Mouse (Mus musculus) liver, embryonic 11.5 days (tissue): ENCODE data around the gene Dhrs7b. TPM values are rescaled to one million over a fixed set of nuclear protein-coding genes. Genes with fewer than 3 reads are reported as not detected.
"Not testable (repeated sequence)": the region's sequence is repeated elsewhere in the genome, so short reads cannot be mapped to it uniquely, and the experiment has no call there.

Experiments used
- ATAC-seq: fragments of 200-750 bp; cut with Nextera tagmentation; replicated peaks from 2 replicates; pipeline ENCODE4 v1.8.0; 2017; ENCODE audit warnings: moderate number of reproducible peaks, mild to moderate bottlenecking, moderate TSS enrichment, moderate library complexity; ENCODE audit not compliant: low FRiP score
- DNase-seq: peaks from one replicate; pipeline ENCODE4 v3.0.0-alpha.2; 2017; ENCODE audit warnings: low spot score
- H3K27ac ChIP-seq: fragments of 300-500 bp; sonication (generic); 2 replicates; pipeline ENCODE4 v1.5.1; 2014; ENCODE audit warnings: mild to moderate bottlenecking, low read depth, low read length, control low read depth
- H3K27me3 ChIP-seq: fragments of 300-500 bp; sonication (generic); replicated peaks from 2 replicates; pipeline ENCODE4 v1.6.1; 2014; ENCODE audit warnings: low read length, mixed read lengths; ENCODE audit not compliant: control insufficient read depth, insufficient read depth
- H3K36me3 ChIP-seq: fragments of 300-500 bp; sonication (generic); 2 replicates; pipeline ENCODE4 v1.6.1; 2014; ENCODE audit warnings: mild to moderate bottlenecking, low read length, moderate library complexity, mixed read lengths; ENCODE audit not compliant: control insufficient read depth, insufficient read depth
- H3K4me1 ChIP-seq: fragments of 300-500 bp; sonication (generic); replicated peaks from 2 replicates; pipeline ENCODE4 v1.6.1; 2014; ENCODE audit warnings: low read length, mixed read lengths; ENCODE audit not compliant: control insufficient read depth, insufficient read depth
- H3K4me2 ChIP-seq: fragments of 300-500 bp; sonication (generic); 2 replicates; pipeline ENCODE4 v1.6.1; 2014; ENCODE audit warnings: mild to moderate bottlenecking, control low read depth, moderate library complexity
- H3K4me3 ChIP-seq: fragments of 300-500 bp; sonication (generic); 2 replicates; pipeline ENCODE4 v1.5.1; 2014; ENCODE audit warnings: low read depth, low read length, control low read depth
- H3K9ac ChIP-seq: fragments of 300-500 bp; sonication (generic); 2 replicates; pipeline ENCODE4 v1.6.1; 2014; ENCODE audit warnings: low read depth, low read length, control low read depth
- H3K9me3 ChIP-seq: fragments of 300-500 bp; sonication (generic); 2 replicates; pipeline ENCODE4 v1.6.1; 2016; ENCODE audit warnings: low read length, inconsistent platforms, mixed read lengths; ENCODE audit not compliant: control insufficient read depth
- WGBS: fragments of 180-500 bp; shearing (Covaris S2); extraction: QIAGEN DNeasy Blood & Tissue Kit; methylation state at CpG from one replicate; pipeline ENCODE4 v1.1.7; 2014; 5-methylcytosine and 5-hydroxymethylcytosine counted together
- polyA plus RNA-seq: library from polyadenylated mRNA; unstranded; fragments of >200 nt; fragmentation: Nextera tagmentation; extraction: Ambion mirVana; gene quantifications from 2 replicates; pipeline ENCODE4 v1.2.1, GENCODE M21; 2014

Gene Dhrs7b
- polyA plus RNA-seq, 1 experiment from 2014 or later: 40.3 TPM

DNA sequence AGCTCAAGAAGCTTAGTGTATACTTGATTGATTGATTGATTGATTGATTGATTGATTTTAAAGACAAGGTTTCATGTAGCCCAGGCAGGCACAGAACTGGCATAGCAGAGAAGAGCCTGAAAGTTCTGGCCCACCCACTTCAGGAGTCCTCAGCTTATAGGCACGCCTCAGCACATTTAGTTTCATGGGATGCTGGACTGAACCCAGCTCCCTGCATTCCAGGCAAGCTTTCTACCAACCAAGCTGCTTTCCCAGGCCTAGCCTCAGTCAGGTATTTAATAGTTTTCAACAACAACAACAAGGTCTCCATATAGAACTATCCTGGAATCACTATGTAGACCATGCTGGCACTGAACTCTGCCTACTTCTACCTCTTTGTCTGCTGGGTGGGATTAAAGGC lies 20.9 kb upstream of the Dhrs7b start:
- H3K4me1 ChIP-seq: peaks cover 24% of the 10 kb centered on the region
- no peak overlapping the region for H3K9ac ChIP-seq
- H3K27me3 ChIP-seq: no peaks in the 10 kb centered on the region
- 48% methylated on average over 1 of the region's 1 CpGs for WGBS
- ATAC-seq: no peak
- DNase-seq: no peak
- H3K4me3 ChIP-seq: peak overlapping the region; percentile 55
- no peaks in the 10 kb centered on the region for H3K9me3 ChIP-seq
- peak overlapping the region; percentile 76 for H3K4me2 ChIP-seq
- no peak overlapping the region for H3K27ac ChIP-seq
- no peaks in the 10 kb centered on the region for H3K36me3 ChIP-seq

GRCm38 (mm10) chr11:60810046-60810965 lies 20.1 kb upstream of the Dhrs7b start:
- no peak for ATAC-seq
- peaks cover 24% of the 10 kb centered on the region for H3K4me1 ChIP-seq
- 11% methylated on average over 14 of the region's 14 CpGs for WGBS
- no peak for DNase-seq
- peak overlapping the region; percentile 49 for H3K9ac ChIP-seq
- H3K36me3 ChIP-seq: no peaks in the 10 kb centered on the region
- H3K27ac ChIP-seq: no peak overlapping the region; the same call in 1 of the 2 replicates
- no peaks in the 10 kb centered on the region for H3K27me3 ChIP-seq
- peak overlapping the region; percentile 76 for H3K4me2 ChIP-seq
- H3K9me3 ChIP-seq: no peaks in the 10 kb centered on the region
- peak overlapping the region; percentile 55 for H3K4me3 ChIP-seq

GRCm38 (mm10) chr11:60811054-60811460 lies 19.4 kb upstream of the Dhrs7b start:
- Histone ChIP-seq H3K9ac (peak overlapping the region; percentile 49), H3K27ac (peak overlapping the region; percentile 32)
- ATAC-seq: peak; percentile 100

GRCm38 (mm10) chr11:60811618-60812017 lies 18.8 kb upstream of the Dhrs7b start, which contains the start of gene Shmt1:
Shmt1 (minus strand) TSS chr11:60811718.
- peak within 1 kb of the TSS; percentile 55 for H3K4me3 ChIP-seq
- not testable (repeated sequence) for DNase-seq, H3K36me3 ChIP-seq, H3K9me3 ChIP-seq, H3K27me3 ChIP-seq, ATAC-seq
- H3K27ac ChIP-seq: peak within 1 kb of the TSS; percentile 32
- whole genome bisulfite sequencing: 21% methylated on average over 6 of the region's 6 CpGs
- peaks cover 24% of the 10 kb centered on the region for H3K4me1 ChIP-seq
- H3K4me2 ChIP-seq: peak within 1 kb of the TSS; percentile 76
- peak within 1 kb of the TSS; percentile 49 for H3K9ac ChIP-seq

More at GRCm38 (mm10) chr11:60811054-60811460, 19.4 kb upstream of the Dhrs7b start:
- DNase-seq: peak; percentile 98
- Histone ChIP-seq H3K27me3 (no peaks in the 10 kb centered on the region), H3K36me3 (no peaks in the 10 kb centered on the region), H3K4me3 (peak overlapping the region; percentile 55), H3K4me1 (peaks cover 24% of the 10 kb centered on the region), H3K4me2 (peak overlapping the region; percentile 76), H3K9me3 (no peaks in the 10 kb centered on the region)
- 0% methylated on average over 29 of the region's 29 CpGs for WGBS

DNA sequence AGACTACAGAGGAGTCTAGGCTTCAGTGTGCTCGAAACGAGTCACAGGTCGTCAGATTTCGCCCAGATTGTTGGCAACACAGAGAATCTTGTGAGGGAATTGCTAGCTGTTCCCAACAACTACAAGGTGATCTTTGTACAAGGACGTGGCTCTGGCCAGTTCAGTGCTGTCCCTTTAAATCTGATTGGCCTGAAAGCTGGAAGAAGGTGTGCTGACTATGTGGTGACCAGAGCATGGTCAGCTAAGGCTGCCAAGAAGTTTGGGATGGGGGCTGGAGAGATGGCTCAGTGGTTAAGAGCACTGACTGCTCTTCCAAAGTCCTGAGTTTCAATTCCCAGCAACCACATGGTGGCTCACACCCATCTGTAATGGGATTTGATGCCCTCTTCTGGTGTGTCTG lies 14.0 kb upstream of the Dhrs7b start:
- Histone ChIP-seq H3K27me3 (no peaks in the 10 kb centered on the region), H3K4me1 (no peaks in the 10 kb centered on the region), H3K9ac (no peak overlapping the region), H3K4me3 (no peak overlapping the region), H3K9me3 (no peaks in the 10 kb centered on the region), H3K27ac (no peak overlapping the region), H3K36me3 (no peaks in the 10 kb centered on the region), H3K4me2 (no peak overlapping the region)
- no peak for ATAC-seq
- 64% methylated on average over 5 of the region's 5 CpGs for WGBS
- DNase-seq: no peak

DNA sequence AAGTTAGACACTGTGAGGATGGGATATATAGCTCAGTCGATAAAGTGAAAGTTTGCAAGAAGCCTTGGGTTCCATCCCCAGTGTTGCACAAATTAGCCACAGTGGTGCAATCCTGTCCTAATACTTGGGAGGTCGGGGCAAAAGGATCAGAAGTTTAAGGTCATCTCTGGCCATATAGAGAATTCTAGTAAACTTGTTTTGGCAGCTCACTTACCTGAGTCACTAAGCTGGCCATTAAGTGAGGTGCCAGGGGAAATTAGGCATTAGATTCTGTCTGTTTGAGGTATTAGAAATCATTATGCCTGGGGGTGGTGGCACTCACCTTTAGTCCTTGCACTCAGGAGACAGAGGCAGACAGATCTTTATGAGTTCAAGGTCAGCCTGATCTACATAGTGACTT lies 6.7 kb upstream of the Dhrs7b start:
- ATAC-seq: no peak
- H3K4me1 ChIP-seq: no peaks in the 10 kb centered on the region
- no peak overlapping the region for H3K27ac ChIP-seq
- H3K4me3 ChIP-seq: no peak overlapping the region
- DNase-seq: no peak
- no peak overlapping the region for H3K4me2 ChIP-seq
- no peaks in the 10 kb centered on the region for H3K9me3 ChIP-seq
- H3K9ac ChIP-seq: no peak overlapping the region
- 51% methylated on average over 2 of the region's 2 CpGs for WGBS
- no peaks in the 10 kb centered on the region for H3K36me3 ChIP-seq
- no peaks in the 10 kb centered on the region for H3K27me3 ChIP-seq

- 68% methylated on average over 3 of the region's 3 CpGs for WGBS
- Histone ChIP-seq H3K9ac (no peak overlapping the region), H3K36me3 (no peaks in the 10 kb centered on the region), H3K4me1 (no peaks in the 10 kb centered on the region), H3K4me3 (no peak overlapping the region), H3K9me3 (no peaks in the 10 kb centered on the region), H3K27me3 (no peaks in the 10 kb centered on the region), H3K4me2 (no peak overlapping the region), H3K27ac (peak overlapping the region; percentile 36; the same call in 1 of the 2 replicates)
- ATAC-seq (peak; percentile 39), DNase-seq (no peak)
These were observed 5.2 kb upstream of the Dhrs7b start for GRCm38 (mm10) chr11:60825191-60825590.

DNA sequence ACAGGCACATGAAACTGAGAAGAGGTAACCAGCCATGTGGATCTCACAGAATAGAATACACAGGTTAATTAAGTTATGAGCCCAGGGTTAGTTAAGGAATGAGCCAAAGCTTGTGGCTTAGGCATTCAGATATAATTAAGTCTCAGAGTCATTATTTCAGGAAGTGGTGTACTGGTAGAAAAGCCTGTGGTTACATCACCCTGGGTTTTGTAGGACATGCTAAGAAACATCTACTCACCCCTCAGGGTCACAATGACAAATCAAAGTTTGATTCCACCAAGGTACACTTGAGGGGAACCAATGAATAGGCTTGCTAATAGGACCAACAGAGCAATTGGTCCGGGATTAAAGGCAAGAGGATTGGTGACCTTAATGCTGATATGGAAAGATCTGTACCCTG lies 3.7 kb upstream of the Dhrs7b start:
- H3K9ac ChIP-seq: no peak overlapping the region
- no peaks in the 10 kb centered on the region for H3K9me3 ChIP-seq
- no peak overlapping the region for H3K27ac ChIP-seq
- ATAC-seq (no peak), DNase-seq (no peak)
- H3K4me3 ChIP-seq: no peak overlapping the region
- no peak overlapping the region for H3K4me2 ChIP-seq
- no peaks in the 10 kb centered on the region for H3K27me3 ChIP-seq
- H3K36me3 ChIP-seq: no peaks in the 10 kb centered on the region
- 32% methylated on average over 1 of the region's 1 CpGs for WGBS
- peaks cover 7% of the 10 kb centered on the region for H3K4me1 ChIP-seq
